Mouse (Mus musculus): Measurements from ENCODE around the gene Lyg1. TPM values are rescaled to one million over a fixed set of nuclear protein-coding genes. Genes with fewer than 3 reads are reported as not detected.

The Lyg1 gene
- polyA plus RNA-seq (2015; fragmentation: Nextera tagmentation; extraction: Ambion mirVana): not detected in 2 replicates

GRCm38 (mm10) chr1:37957659-37958058 is at the start of gene Lyg1:
Lyg1 (minus strand) TSS chr1:37957759.
- 86% methylated on average over 5 of the region's 5 CpGs for WGBS
- H3K4me1 ChIP-seq (ENCODE audit: insufficient read depth, low read length): no peaks in the 10 kb centered on the region
- H3K9ac ChIP-seq (replicated peaks; ENCODE audit: low read length): no peak within 1 kb of the TSS
- H3K27ac ChIP-seq (ENCODE audit: low read length): no peak within 1 kb of the TSS; the same call in 1 of the 2 replicates
- H3K4me3 ChIP-seq (ENCODE audit: low read length): no peak within 1 kb of the TSS
- ATAC-seq (ENCODE audit: low FRiP score, low TSS enrichment): no peak
- H3K27me3 ChIP-seq (ENCODE audit: insufficient read depth, low read length): no peaks in the 10 kb centered on the region
- H3K4me2 ChIP-seq (replicated peaks; ENCODE audit: low read depth, low read length): no peak within 1 kb of the TSS
- no peaks in the 10 kb centered on the region for H3K36me3 ChIP-seq (ENCODE audit: insufficient read depth, low read length)
- H3K9me3 ChIP-seq (ENCODE audit: low read length): no peaks in the 10 kb centered on the region

GRCm38 (mm10) chr1:38006741-38007140 is 49.2 kb upstream of the Lyg1 start:
- Histone ChIP-seq H3K9ac (replicated peaks; ENCODE audit: low read length) (no peak overlapping the region), H3K4me2 (replicated peaks; ENCODE audit: low read depth, low read length) (no peak overlapping the region), H3K36me3 (ENCODE audit: insufficient read depth, low read length) (no peaks in the 10 kb centered on the region), H3K4me1 (ENCODE audit: insufficient read depth, low read length) (no peaks in the 10 kb centered on the region), H3K27me3 (ENCODE audit: insufficient read depth, low read length) (no peaks in the 10 kb centered on the region), H3K4me3 (ENCODE audit: low read length) (no peak overlapping the region), H3K27ac (ENCODE audit: low read length) (no peak overlapping the region), H3K9me3 (ENCODE audit: low read length) (no peaks in the 10 kb centered on the region)
- WGBS: 71% methylated on average over 3 of the region's 3 CpGs
- ATAC-seq (ENCODE audit: low FRiP score, low TSS enrichment): no peak

- H3K36me3 ChIP-seq (ENCODE audit: insufficient read depth, low read length): no peaks in the 10 kb centered on the region
- H3K4me1 ChIP-seq (ENCODE audit: insufficient read depth, low read length): peaks cover 11% of the 10 kb centered on the region
- ATAC-seq (ENCODE audit: low FRiP score, low TSS enrichment): no peak
- no peak overlapping the region for H3K9ac ChIP-seq (replicated peaks; ENCODE audit: low read length)
- no peaks in the 10 kb centered on the region for H3K27me3 ChIP-seq (ENCODE audit: insufficient read depth, low read length)
- WGBS: 78% methylated on average over 3 of the region's 3 CpGs
- H3K4me3 ChIP-seq (ENCODE audit: low read length): no peak overlapping the region
- no peak overlapping the region for H3K4me2 ChIP-seq (replicated peaks; ENCODE audit: low read depth, low read length)
- H3K9me3 ChIP-seq (ENCODE audit: low read length): no peaks in the 10 kb centered on the region
- no peak overlapping the region for H3K27ac ChIP-seq (ENCODE audit: low read length)
These were observed 45.5 kb upstream of the Lyg1 start for GRCm38 (mm10) chr1:38003046-38003445.

GRCm38 (mm10) chr1:38001956-38002355 is 44.4 kb upstream of the Lyg1 start:
- no peaks in the 10 kb centered on the region for H3K27me3 ChIP-seq (ENCODE audit: insufficient read depth, low read length)
- no peak for ATAC-seq (ENCODE audit: low FRiP score, low TSS enrichment)
- H3K4me3 ChIP-seq (ENCODE audit: low read length): no peak overlapping the region
- H3K9ac ChIP-seq (replicated peaks; ENCODE audit: low read length): no peak overlapping the region
- H3K27ac ChIP-seq (ENCODE audit: low read length): no peak overlapping the region
- no peaks in the 10 kb centered on the region for H3K36me3 ChIP-seq (ENCODE audit: insufficient read depth, low read length)
- peaks cover 11% of the 10 kb centered on the region for H3K4me1 ChIP-seq (ENCODE audit: insufficient read depth, low read length)
- 94% methylated on average over 9 of the region's 9 CpGs for WGBS
- no peaks in the 10 kb centered on the region for H3K9me3 ChIP-seq (ENCODE audit: low read length)
- H3K4me2 ChIP-seq (replicated peaks; ENCODE audit: low read depth, low read length): no peak overlapping the region

- no peak overlapping the region for H3K9ac ChIP-seq (replicated peaks; ENCODE audit: low read length)
- WGBS: 90% methylated on average over 8 of the region's 8 CpGs
- no peaks in the 10 kb centered on the region for H3K9me3 ChIP-seq (ENCODE audit: low read length)
- no peaks in the 10 kb centered on the region for H3K27me3 ChIP-seq (ENCODE audit: insufficient read depth, low read length)
- H3K4me2 ChIP-seq (replicated peaks; ENCODE audit: low read depth, low read length): no peak overlapping the region
- peaks cover 18% of the 10 kb centered on the region for H3K4me1 ChIP-seq (ENCODE audit: insufficient read depth, low read length)
- H3K4me3 ChIP-seq (ENCODE audit: low read length): no peak overlapping the region
- no peak overlapping the region for H3K27ac ChIP-seq (ENCODE audit: low read length)
- H3K36me3 ChIP-seq (ENCODE audit: insufficient read depth, low read length): no peaks in the 10 kb centered on the region
- no peak for ATAC-seq (ENCODE audit: low FRiP score, low TSS enrichment)
These were observed 43.3 kb upstream of the Lyg1 start for GRCm38 (mm10) chr1:38000844-38001243.

GRCm38 (mm10) chr1:37999552-37999951 is 42.0 kb upstream of the Lyg1 start:
- Histone ChIP-seq H3K9ac (replicated peaks; ENCODE audit: low read length) (peak overlapping the region; percentile 86), H3K4me3 (ENCODE audit: low read length) (no peak overlapping the region)
- ATAC-seq (ENCODE audit: low FRiP score, low TSS enrichment): no peak

GRCm38 (mm10) chr1:37998371-37999199 is 41.0 kb upstream of the Lyg1 start:
- Histone ChIP-seq H3K9me3 (ENCODE audit: low read length) (no peaks in the 10 kb centered on the region), H3K27ac (ENCODE audit: low read length) (peak overlapping the region; percentile 74), H3K27me3 (ENCODE audit: insufficient read depth, low read length) (no peaks in the 10 kb centered on the region), H3K4me3 (ENCODE audit: low read length) (peak overlapping the region; percentile 84), H3K4me1 (ENCODE audit: insufficient read depth, low read length) (peaks cover 18% of the 10 kb centered on the region), H3K4me2 (replicated peaks; ENCODE audit: low read depth, low read length) (peak overlapping the region; percentile 93), H3K9ac (replicated peaks; ENCODE audit: low read length) (peak overlapping the region; percentile 86), H3K36me3 (ENCODE audit: insufficient read depth, low read length) (peaks cover 14% of the 10 kb centered on the region)
- 3% methylated on average over 44 of the region's 47 CpGs for WGBS
- peak; percentile 35 for ATAC-seq (ENCODE audit: low FRiP score, low TSS enrichment)

More at GRCm38 (mm10) chr1:37999552-37999951, 42.0 kb upstream of the Lyg1 start:
- Histone ChIP-seq H3K9me3 (ENCODE audit: low read length) (no peaks in the 10 kb centered on the region), H3K27me3 (ENCODE audit: insufficient read depth, low read length) (no peaks in the 10 kb centered on the region), H3K27ac (ENCODE audit: low read length) (no peak overlapping the region), H3K4me1 (ENCODE audit: insufficient read depth, low read length) (peaks cover 18% of the 10 kb centered on the region), H3K36me3 (ENCODE audit: insufficient read depth, low read length) (peaks cover 10% of the 10 kb centered on the region), H3K4me2 (replicated peaks; ENCODE audit: low read depth, low read length) (peak overlapping the region; percentile 93)
- WGBS: 77% methylated on average over 3 of the region's 3 CpGs

GRCm38 (mm10) chr1:37997867-37998266 is 40.3 kb upstream of the Lyg1 start, which contains the start of the genes Txndc9 and Eif5b:
Txndc9 (minus strand) TSS chr1:37997893.
Eif5b (plus strand) TSS chr1:37998010.
- WGBS: under 1% methylated on average over 50 of the region's 50 CpGs
- Histone ChIP-seq H3K27me3 (ENCODE audit: insufficient read depth, low read length) (no peaks in the 10 kb centered on the region), H3K4me2 (replicated peaks; ENCODE audit: low read depth, low read length) (peak within 1 kb of the TSS; percentile 93), H3K36me3 (ENCODE audit: insufficient read depth, low read length) (peaks cover 20% of the 10 kb centered on the region), H3K27ac (ENCODE audit: low read length) (peak within 1 kb of the TSS; percentile 95), H3K9ac (replicated peaks; ENCODE audit: low read length) (peak within 1 kb of the TSS; percentile 87), H3K4me3 (ENCODE audit: low read length) (peak within 1 kb of the TSS; percentile 84), H3K4me1 (ENCODE audit: insufficient read depth, low read length) (peaks cover 18% of the 10 kb centered on the region), H3K9me3 (ENCODE audit: low read length) (no peaks in the 10 kb centered on the region)
- ATAC-seq (ENCODE audit: low FRiP score, low TSS enrichment): peak; percentile 95

- under 1% methylated on average over 42 of the region's 42 CpGs for WGBS
These were observed 39.4 kb upstream of the Lyg1 start for GRCm38 (mm10) chr1:37996877-37997484.

GRCm38 (mm10) chr1:37996226-37996625 is 38.7 kb upstream of the Lyg1 start:
- no peak overlapping the region for H3K27ac ChIP-seq (ENCODE audit: low read length)
- no peaks in the 10 kb centered on the region for H3K27me3 ChIP-seq (ENCODE audit: insufficient read depth, low read length)
- 46% methylated on average over 3 of the region's 3 CpGs for WGBS
- ATAC-seq (ENCODE audit: low FRiP score, low TSS enrichment): no peak
- H3K4me2 ChIP-seq (replicated peaks; ENCODE audit: low read depth, low read length): peak overlapping the region; percentile 93
- peak overlapping the region; percentile 84 for H3K4me3 ChIP-seq (ENCODE audit: low read length)
- no peaks in the 10 kb centered on the region for H3K9me3 ChIP-seq (ENCODE audit: low read length)
- peaks cover 18% of the 10 kb centered on the region for H3K4me1 ChIP-seq (ENCODE audit: insufficient read depth, low read length)
- H3K9ac ChIP-seq (replicated peaks; ENCODE audit: low read length): peak overlapping the region; percentile 87
- peaks cover 35% of the 10 kb centered on the region for H3K36me3 ChIP-seq (ENCODE audit: insufficient read depth, low read length)

More at GRCm38 (mm10) chr1:37996877-37997484, 39.4 kb upstream of the Lyg1 start:
- Histone ChIP-seq H3K27ac (ENCODE audit: low read length) (peak overlapping the region; percentile 95), H3K4me3 (ENCODE audit: low read length) (peak overlapping the region; percentile 84), H3K27me3 (ENCODE audit: insufficient read depth, low read length) (no peaks in the 10 kb centered on the region), H3K4me2 (replicated peaks; ENCODE audit: low read depth, low read length) (peak overlapping the region; percentile 93), H3K9ac (replicated peaks; ENCODE audit: low read length) (peak overlapping the region; percentile 87), H3K4me1 (ENCODE audit: insufficient read depth, low read length) (peaks cover 18% of the 10 kb centered on the region), H3K9me3 (ENCODE audit: low read length) (no peaks in the 10 kb centered on the region), H3K36me3 (ENCODE audit: insufficient read depth, low read length) (peaks cover 27% of the 10 kb centered on the region)
- peak; percentile 97 for ATAC-seq (ENCODE audit: low FRiP score, low TSS enrichment)
